Mouse (Mus musculus): ENCODE measurements at regions not wholly inside any gene's neighbourhood (a gene's known extent, or its start where the extent isn't known, plus 50 kb on each side); places are given as distances from the start of the nearest gene placed in this dataset.

DNA sequence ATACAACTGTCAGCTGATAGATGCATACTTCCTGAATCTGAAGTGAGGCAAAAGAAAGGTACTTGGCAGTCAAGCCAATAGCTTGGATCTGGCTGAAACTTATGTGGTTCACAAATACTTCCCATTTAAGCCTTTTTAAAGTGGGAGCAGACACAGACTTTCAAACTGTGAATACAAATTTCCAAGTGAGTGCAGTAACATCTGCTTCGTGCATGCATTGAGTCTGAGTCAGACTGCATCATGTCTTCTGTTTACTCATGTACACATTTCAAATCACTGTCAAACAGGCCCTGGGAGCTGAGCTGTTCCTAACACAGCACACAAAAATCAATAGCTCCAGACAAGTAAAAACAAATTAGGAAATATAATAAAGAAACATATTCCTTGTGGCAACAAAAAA is 155.8 kb upstream of the Impad1 start:
- Histone ChIP-seq H3K4me1 (replicated peaks; ENCODE audit: control insufficient read depth, insufficient read depth, low read length) (no peaks in the 10 kb centered on the region), H3K9me3 (ENCODE audit: control insufficient read depth, low read length) (no peaks in the 10 kb centered on the region), H3K27me3 (ENCODE audit: control insufficient read depth, insufficient read depth, low read depth, low read length) (no peaks in the 10 kb centered on the region), H3K9ac (ENCODE audit: low read length) (no peak overlapping the region), H3K4me3 (ENCODE audit: low read length) (no peak overlapping the region), H3K27ac (ENCODE audit: low read length) (no peak overlapping the region), H3K4me2 (ENCODE audit: low read depth, low read length) (no peak overlapping the region), H3K36me3 (ENCODE audit: control insufficient read depth, insufficient read depth, low read length) (no peaks in the 10 kb centered on the region)
- no peak for ATAC-seq (ENCODE audit: low read depth)
- WGBS, result 46% methylated on average over 1 of the region's 1 CpGs

DNA sequence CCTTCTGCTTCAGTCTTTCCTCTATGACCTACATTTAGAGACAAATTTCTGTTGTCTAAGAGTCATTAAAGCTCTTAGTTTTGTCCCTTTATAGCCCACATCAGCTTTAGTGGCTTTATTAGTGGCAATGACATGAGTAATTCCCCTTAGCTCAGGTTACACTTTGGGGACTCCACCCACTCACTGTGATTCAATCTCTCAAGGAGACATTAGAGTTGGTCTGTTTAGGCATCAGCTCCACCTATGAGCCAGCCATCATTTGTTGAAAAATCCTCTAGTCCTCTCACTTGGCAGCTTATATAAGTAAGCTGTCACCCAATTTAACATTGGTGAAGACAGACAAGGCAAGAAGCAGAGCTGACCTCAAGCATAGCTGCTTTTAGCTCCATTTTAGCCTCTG is 151.3 kb upstream of the Impad1 start:
- H3K36me3 ChIP-seq (ENCODE audit: control insufficient read depth, insufficient read depth, low read length), result no peaks in the 10 kb centered on the region
- H3K9ac ChIP-seq (ENCODE audit: low read length), result no peak overlapping the region
- H3K27me3 ChIP-seq (ENCODE audit: control insufficient read depth, insufficient read depth, low read depth, low read length), result no peaks in the 10 kb centered on the region
- H3K4me3 ChIP-seq (ENCODE audit: low read length), result no peak overlapping the region
- no peak overlapping the region for H3K27ac ChIP-seq (ENCODE audit: low read length)
- H3K4me1 ChIP-seq (replicated peaks; ENCODE audit: control insufficient read depth, insufficient read depth, low read length), result no peaks in the 10 kb centered on the region
- ATAC-seq (ENCODE audit: low read depth), result no peak
- no peak overlapping the region for H3K4me2 ChIP-seq (ENCODE audit: low read depth, low read length)
- no peaks in the 10 kb centered on the region for H3K9me3 ChIP-seq (ENCODE audit: control insufficient read depth, low read length)

DNA sequence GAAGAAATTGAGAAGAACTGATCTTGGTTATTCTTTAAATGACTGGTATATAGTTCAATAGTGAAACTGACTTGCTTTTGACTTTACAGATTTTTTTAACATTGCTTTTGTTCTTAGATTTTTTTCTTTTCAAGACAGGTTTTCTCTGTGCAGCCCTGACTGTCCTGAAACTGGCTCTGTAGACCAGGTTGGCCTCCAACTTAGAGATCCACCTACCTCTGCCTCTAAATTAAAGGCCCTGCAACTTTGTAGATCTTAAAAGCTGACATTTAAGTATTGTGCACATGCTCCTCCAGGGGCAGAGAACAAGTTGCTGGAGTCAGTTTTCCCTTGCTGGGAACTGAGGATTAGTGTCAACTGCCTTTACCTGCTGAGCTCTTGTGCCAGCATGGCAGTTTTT is 132.6 kb upstream of the Impad1 start:
- Histone ChIP-seq H3K9me3 (ENCODE audit: control insufficient read depth, low read length) (no peaks in the 10 kb centered on the region), H3K36me3 (ENCODE audit: control insufficient read depth, insufficient read depth, low read length) (no peaks in the 10 kb centered on the region), H3K9ac (ENCODE audit: low read length) (no peak overlapping the region), H3K27ac (ENCODE audit: low read length) (no peak overlapping the region), H3K4me3 (ENCODE audit: low read length) (no peak overlapping the region), H3K27me3 (ENCODE audit: control insufficient read depth, insufficient read depth, low read depth, low read length) (no peaks in the 10 kb centered on the region), H3K4me1 (replicated peaks; ENCODE audit: control insufficient read depth, insufficient read depth, low read length) (no peaks in the 10 kb centered on the region), H3K4me2 (ENCODE audit: low read depth, low read length) (no peak overlapping the region)
- ATAC-seq (ENCODE audit: low read depth), result no peak

DNA sequence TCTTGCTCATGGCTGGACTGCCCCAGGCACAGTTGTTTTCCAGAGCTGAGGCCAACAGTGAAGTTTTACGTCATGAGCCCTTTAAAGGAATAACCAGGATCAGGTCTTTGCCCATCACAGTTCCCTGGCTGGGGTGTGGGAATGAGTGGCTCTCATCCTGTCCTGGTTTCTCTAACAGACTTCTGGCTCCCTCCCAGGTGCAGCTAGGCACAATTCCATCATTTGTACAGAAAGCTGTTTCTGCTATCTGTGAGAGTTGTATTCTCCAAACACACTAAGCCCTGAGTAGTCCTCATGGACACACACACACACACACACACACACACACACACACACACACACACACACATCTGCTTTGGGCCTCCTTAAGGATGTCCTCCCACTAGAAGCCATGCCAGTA is 127.1 kb upstream of the Impad1 start:
- Histone ChIP-seq H3K27me3 (ENCODE audit: control insufficient read depth, insufficient read depth, low read depth, low read length) (no peaks in the 10 kb centered on the region), H3K4me3 (ENCODE audit: low read length) (no peak overlapping the region), H3K9ac (ENCODE audit: low read length) (no peak overlapping the region), H3K4me2 (ENCODE audit: low read depth, low read length) (no peak overlapping the region), H3K9me3 (ENCODE audit: control insufficient read depth, low read length) (no peaks in the 10 kb centered on the region), H3K27ac (ENCODE audit: low read length) (no peak overlapping the region), H3K4me1 (replicated peaks; ENCODE audit: control insufficient read depth, insufficient read depth, low read length) (no peaks in the 10 kb centered on the region), H3K36me3 (ENCODE audit: control insufficient read depth, insufficient read depth, low read length) (no peaks in the 10 kb centered on the region)
- WGBS, result 79% methylated on average over 1 of the region's 1 CpGs
- ATAC-seq (ENCODE audit: low read depth), result no peak

DNA sequence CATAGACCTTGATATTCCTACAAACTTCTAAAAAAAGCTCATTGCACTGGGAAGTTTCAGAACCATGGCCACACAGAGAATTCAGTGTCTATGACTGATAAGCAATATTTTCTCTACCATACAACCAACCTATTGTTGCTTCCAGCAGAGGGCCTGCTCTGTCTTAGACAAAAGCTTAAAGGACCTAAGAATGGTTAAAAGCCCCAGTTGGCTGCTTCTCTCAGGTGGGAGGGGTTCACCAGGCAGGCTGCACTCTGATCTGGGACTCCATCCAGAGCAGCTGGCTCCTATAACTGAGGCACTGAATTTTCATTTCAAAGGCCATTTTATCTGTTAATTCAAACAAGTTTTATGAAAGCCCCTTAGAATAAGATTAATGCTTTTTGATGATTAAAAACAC is 82.1 kb upstream of the Impad1 start:
- Histone ChIP-seq H3K9me3 (ENCODE audit: control insufficient read depth, low read length) (no peaks in the 10 kb centered on the region), H3K27me3 (ENCODE audit: control insufficient read depth, insufficient read depth, low read depth, low read length) (no peaks in the 10 kb centered on the region), H3K27ac (ENCODE audit: low read length) (no peak overlapping the region), H3K4me2 (ENCODE audit: low read depth, low read length) (no peak overlapping the region), H3K4me1 (replicated peaks; ENCODE audit: control insufficient read depth, insufficient read depth, low read length) (no peaks in the 10 kb centered on the region), H3K36me3 (ENCODE audit: control insufficient read depth, insufficient read depth, low read length) (no peaks in the 10 kb centered on the region), H3K4me3 (ENCODE audit: low read length) (no peak overlapping the region), H3K9ac (ENCODE audit: low read length) (no peak overlapping the region)
- ATAC-seq (ENCODE audit: low read depth), result peak; percentile 34; the same call in 1 of the 2 replicates

DNA sequence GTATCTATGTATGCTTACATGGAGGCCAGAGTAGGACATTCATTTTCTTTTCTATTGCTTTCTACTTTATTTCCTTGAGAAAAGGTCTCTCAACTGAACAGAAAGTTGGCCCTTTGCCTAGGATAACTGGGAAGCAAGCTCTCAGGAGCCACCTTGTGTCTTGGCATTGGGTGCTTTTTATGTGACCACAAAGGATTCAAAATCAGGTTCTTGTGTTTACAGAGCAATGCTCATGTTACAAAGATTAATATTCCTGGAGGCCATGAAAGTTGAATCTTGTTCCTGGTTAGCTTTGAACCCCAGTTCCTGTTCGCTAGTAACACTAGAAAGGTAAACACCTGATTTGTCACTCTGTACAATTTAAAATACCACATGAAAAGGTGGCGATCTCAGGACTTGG is 65.2 kb upstream of the Impad1 start:
- H3K27ac ChIP-seq (ENCODE audit: low read length), result no peak overlapping the region
- H3K4me1 ChIP-seq (replicated peaks; ENCODE audit: control insufficient read depth, insufficient read depth, low read length), result no peaks in the 10 kb centered on the region
- H3K9ac ChIP-seq (ENCODE audit: low read length), result no peak overlapping the region
- no peaks in the 10 kb centered on the region for H3K36me3 ChIP-seq (ENCODE audit: control insufficient read depth, insufficient read depth, low read length)
- no peak overlapping the region for H3K4me3 ChIP-seq (ENCODE audit: low read length)
- 55% methylated on average over 2 of the region's 2 CpGs for WGBS
- H3K4me2 ChIP-seq (ENCODE audit: low read depth, low read length), result no peak overlapping the region
- H3K9me3 ChIP-seq (ENCODE audit: control insufficient read depth, low read length), result no peaks in the 10 kb centered on the region
- no peaks in the 10 kb centered on the region for H3K27me3 ChIP-seq (ENCODE audit: control insufficient read depth, insufficient read depth, low read depth, low read length)
- ATAC-seq (ENCODE audit: low read depth), result no peak
